Mouse (Mus musculus) left cerebral cortex, adult 9 months (tissue): Measurements from ENCODE around the gene Faah.

ENCODE experiments used
- DNase-seq, 2 experiments: peaks; one replicate each; pipeline ENCODE4 v3.0.0; 2022; ENCODE audit warnings: low spot score in 2 of 2

Faah gene

GRCm38 (mm10) chr4:116017902-116018746 is at the start of gene Faah:
Gene Faah (minus strand): TSS chr4:116017926.
- DNase-seq, result no peak

- DNase-seq, result no peak
Measured at GRCm38 (mm10) chr4:116063855-116064254, 46.1 kb upstream of the Faah start.

- DNase-seq, result no peak
Measured at GRCm38 (mm10) chr4:116059012-116059726, 41.4 kb upstream of the Faah start.

- DNase-seq, result no peak
Measured at GRCm38 (mm10) chr4:116057559-116057958, 39.8 kb upstream of the Faah start.

GRCm38 (mm10) chr4:116053399-116053961 is 35.8 kb upstream of the Faah start, which contains the start of gene Nsun4:
Gene Nsun4 (minus strand): TSS chr4:116053876.
- peak; percentile 81 to 92 for DNase-seq

- no peak for DNase-seq
Measured at GRCm38 (mm10) chr4:116052526-116053293, 35.0 kb upstream of the Faah start.

GRCm38 (mm10) chr4:116049211-116049610 is 31.5 kb upstream of the Faah start:
- DNase-seq, result no peak

GRCm38 (mm10) chr4:116048130-116048920 is 30.6 kb upstream of the Faah start:
- DNase-seq, result no peak

GRCm38 (mm10) chr4:116047681-116048080 is 30.0 kb upstream of the Faah start:
- DNase-seq, result no peak

GRCm38 (mm10) chr4:116046604-116047003 is 28.9 kb upstream of the Faah start:
- no peak for DNase-seq

- no peak for DNase-seq
Measured at GRCm38 (mm10) chr4:116042186-116042585, 24.5 kb upstream of the Faah start.

- no peak for DNase-seq
Measured at GRCm38 (mm10) chr4:116040466-116040865, 22.7 kb upstream of the Faah start.

GRCm38 (mm10) chr4:116033374-116033773 is 15.6 kb upstream of the Faah start:
- DNase-seq, result peak in 1 of 2 experiments; percentile 80

- DNase-seq, result no peak
Measured at GRCm38 (mm10) chr4:116032906-116033305, 15.2 kb upstream of the Faah start.

GRCm38 (mm10) chr4:116017300-116017901 is 325 bp downstream of the Faah start:
- peak in 1 of 2 experiments; percentile 65 for DNase-seq

GRCm38 (mm10) chr4:116016862-116017299 is 845 bp downstream of the Faah start:
- no peak for DNase-seq

- no peak for DNase-seq
Measured at GRCm38 (mm10) chr4:116016396-116016795, 1.3 kb downstream of the Faah start.

GRCm38 (mm10) chr4:116015996-116016395 is 1.7 kb downstream of the Faah start:
- DNase-seq, result peak in 1 of 2 experiments; percentile 69

- no peak for DNase-seq
Measured at GRCm38 (mm10) chr4:116015502-116015901, 2.2 kb downstream of the Faah start.

GRCm38 (mm10) chr4:116010186-116010585 is 7.5 kb downstream of the Faah start:
- no peak for DNase-seq
